Mouse (Mus musculus) forebrain, embryonic 11.5 days (tissue): ENCODE data around the gene Nrxn2. TPM values are rescaled to one million over a fixed set of nuclear protein-coding genes. Genes with fewer than 3 reads are reported as not detected.

Experiments used
- ATAC-seq: fragments of 200-750 bp; cut with Nextera tagmentation; replicated peaks from 2 replicates; pipeline ENCODE4 v1.8.0; 2017; ENCODE audit warnings: moderate TSS enrichment; ENCODE audit not compliant: low FRiP score
- DNase-seq: peaks from one replicate; pipeline ENCODE4 v3.0.0-alpha.2; 2017; ENCODE audit warnings: low spot score
- H3K27ac ChIP-seq: fragments of 300-500 bp; sonication (generic); 2 replicates; pipeline ENCODE4 v1.5.1; 2014; ENCODE audit warnings: low read depth, low read length
- H3K27me3 ChIP-seq: fragments of 300-500 bp; sonication (generic); 2 replicates; pipeline ENCODE4 v1.6.1; 2014; ENCODE audit warnings: mild to moderate bottlenecking, low read length, mixed read lengths; ENCODE audit not compliant: control insufficient read depth, insufficient read depth
- H3K36me3 ChIP-seq: fragments of 300-500 bp; sonication (generic); 2 replicates; pipeline ENCODE4 v1.6.1; 2014; ENCODE audit warnings: mild to moderate bottlenecking, low read length, moderate library complexity, mixed read lengths; ENCODE audit not compliant: control insufficient read depth, insufficient read depth
- H3K4me1 ChIP-seq: fragments of 300-500 bp; sonication (generic); replicated peaks from 2 replicates; pipeline ENCODE4 v1.6.1; 2014; ENCODE audit warnings: low read length, mixed read lengths; ENCODE audit not compliant: control insufficient read depth, insufficient read depth
- H3K4me2 ChIP-seq: fragments of 300-500 bp; sonication (generic); 2 replicates; pipeline ENCODE4 v1.6.1; 2014; ENCODE audit warnings: low read depth, mild to moderate bottlenecking, low read length, moderate library complexity, mixed read lengths; ENCODE audit not compliant: severe bottlenecking
- H3K4me3 ChIP-seq: fragments of 300-500 bp; sonication (generic); 2 replicates; pipeline ENCODE4 v1.5.1; 2014; ENCODE audit warnings: low read depth, low read length
- H3K9ac ChIP-seq: fragments of 300-500 bp; sonication (generic); 2 replicates; pipeline ENCODE4 v1.6.1; 2014; ENCODE audit warnings: low read length
- H3K9me3 ChIP-seq: fragments of 300-500 bp; sonication (generic); 2 replicates; pipeline ENCODE4 v1.6.1; 2016; ENCODE audit warnings: low read length, mixed read lengths; ENCODE audit not compliant: control insufficient read depth
- WGBS: fragments of 180-500 bp; shearing (Covaris S2); extraction: QIAGEN DNeasy Blood & Tissue Kit; methylation state at CpG from one replicate; pipeline ENCODE4 v1.1.7; 2014; 5-methylcytosine and 5-hydroxymethylcytosine counted together
- polyA plus RNA-seq: library from polyadenylated mRNA; unstranded; fragments of >200 nt; fragmentation: Nextera tagmentation; extraction: Ambion mirVana; gene quantifications from 2 replicates; pipeline ENCODE4 v1.2.1, GENCODE M21; 2014

Nrxn2 gene
- polyA plus RNA-seq, 1 experiment from 2014 or later: 8.1 TPM

GRCm38 (mm10) chr19:6499860-6500635, 81.5 kb downstream of the Nrxn2 start:
- H3K4me3 ChIP-seq: peak overlapping the region; percentile 77
- 60% methylated on average over 6 of the region's 6 CpGs for WGBS
- peak overlapping the region; percentile 89 for H3K4me2 ChIP-seq
- H3K27ac ChIP-seq: no peak overlapping the region
- H3K27me3 ChIP-seq: peaks cover 3% of the 10 kb centered on the region
- no peaks in the 10 kb centered on the region for H3K36me3 ChIP-seq
- DNase-seq: no peak
- peak overlapping the region; percentile 90 for H3K9ac ChIP-seq
- ATAC-seq: no peak
- H3K4me1 ChIP-seq: peaks cover 27% of the 10 kb centered on the region; the same call in 1 of the 2 replicates
- no peaks in the 10 kb centered on the region for H3K9me3 ChIP-seq

- Histone ChIP-seq H3K36me3 (no peaks in the 10 kb centered on the region; the same call in 1 of the 2 replicates), H3K4me2 (peak overlapping the region; percentile 89; the same call in 1 of the 2 replicates), H3K27me3 (peaks cover 3% of the 10 kb centered on the region), H3K9ac (no peak overlapping the region), H3K9me3 (no peaks in the 10 kb centered on the region), H3K4me3 (no peak overlapping the region), H3K27ac (no peak overlapping the region), H3K4me1 (peaks cover 27% of the 10 kb centered on the region; the same call in 1 of the 2 replicates)
- no peak for DNase-seq
- no peak for ATAC-seq
- 33% methylated on average over 2 of the region's 2 CpGs for WGBS
Measured at GRCm38 (mm10) chr19:6500636-6501025, 82.1 kb downstream of the Nrxn2 start.

- peak; percentile 84 for DNase-seq
- Histone ChIP-seq H3K4me2 (peak overlapping the region; percentile 80), H3K9ac (peak overlapping the region; percentile 60), H3K4me3 (peak overlapping the region; percentile 36), H3K27me3 (no peaks in the 10 kb centered on the region; the same call in 1 of the 2 replicates), H3K27ac (peak overlapping the region; percentile 59), H3K36me3 (no peaks in the 10 kb centered on the region; the same call in 1 of the 2 replicates), H3K4me1 (peaks cover 24% of the 10 kb centered on the region; the same call in 1 of the 2 replicates), H3K9me3 (no peaks in the 10 kb centered on the region)
- peak; percentile 44 for ATAC-seq
- 0% methylated on average over 25 of the region's 25 CpGs for WGBS
Measured at GRCm38 (mm10) chr19:6502035-6502541, 83.6 kb downstream of the Nrxn2 start.

- peak overlapping the region; percentile 36 for H3K4me3 ChIP-seq
- H3K9ac ChIP-seq: peak overlapping the region; percentile 60
- H3K4me1 ChIP-seq: peaks cover 24% of the 10 kb centered on the region; the same call in 1 of the 2 replicates
- peak; percentile 83 for DNase-seq
- 2% methylated on average over 20 of the region's 20 CpGs for WGBS
- no peaks in the 10 kb centered on the region for H3K9me3 ChIP-seq
- H3K27ac ChIP-seq: peak overlapping the region; percentile 59
- no peaks in the 10 kb centered on the region; the same call in 1 of the 2 replicates for H3K27me3 ChIP-seq
- peak overlapping the region; percentile 80 for H3K4me2 ChIP-seq
- ATAC-seq: peak; percentile 60
- no peaks in the 10 kb centered on the region; the same call in 1 of the 2 replicates for H3K36me3 ChIP-seq
Measured at GRCm38 (mm10) chr19:6502543-6503319, 84.2 kb downstream of the Nrxn2 start.

GRCm38 (mm10) chr19:6503926-6504655, 85.6 kb downstream of the Nrxn2 start:
- DNase-seq (no peak), ATAC-seq (no peak)
- Histone ChIP-seq H3K36me3 (no peaks in the 10 kb centered on the region; the same call in 1 of the 2 replicates), H3K4me1 (peaks cover 22% of the 10 kb centered on the region; the same call in 1 of the 2 replicates), H3K27ac (no peak overlapping the region), H3K4me2 (no peak overlapping the region), H3K27me3 (no peaks in the 10 kb centered on the region), H3K9me3 (no peaks in the 10 kb centered on the region), H3K4me3 (no peak overlapping the region), H3K9ac (no peak overlapping the region)
- 57% methylated on average over 16 of the region's 16 CpGs for WGBS

GRCm38 (mm10) chr19:6504656-6505045, 86.1 kb downstream of the Nrxn2 start:
- no peak overlapping the region for H3K4me2 ChIP-seq
- no peaks in the 10 kb centered on the region for H3K9me3 ChIP-seq
- no peak overlapping the region for H3K27ac ChIP-seq
- no peaks in the 10 kb centered on the region; the same call in 1 of the 2 replicates for H3K36me3 ChIP-seq
- DNase-seq (no peak), ATAC-seq (no peak)
- H3K9ac ChIP-seq: no peak overlapping the region
- peaks cover 22% of the 10 kb centered on the region; the same call in 1 of the 2 replicates for H3K4me1 ChIP-seq
- no peak overlapping the region for H3K4me3 ChIP-seq
- 93% methylated on average over 12 of the region's 12 CpGs for WGBS
- H3K27me3 ChIP-seq: no peaks in the 10 kb centered on the region

GRCm38 (mm10) chr19:6507393-6507792, 88.9 kb downstream of the Nrxn2 start:
- Histone ChIP-seq H3K36me3 (no peaks in the 10 kb centered on the region; the same call in 1 of the 2 replicates), H3K9me3 (no peaks in the 10 kb centered on the region), H3K27ac (no peak overlapping the region), H3K4me3 (no peak overlapping the region), H3K4me2 (no peak overlapping the region), H3K27me3 (no peaks in the 10 kb centered on the region), H3K9ac (no peak overlapping the region), H3K4me1 (peaks cover 19% of the 10 kb centered on the region; the same call in 1 of the 2 replicates)
- ATAC-seq (no peak), DNase-seq (no peak)
- WGBS: 60% methylated on average over 10 of the region's 10 CpGs

- DNase-seq (no peak), ATAC-seq (no peak)
- 83% methylated on average over 10 of the region's 10 CpGs for WGBS
- Histone ChIP-seq H3K9ac (no peak overlapping the region), H3K27me3 (no peaks in the 10 kb centered on the region), H3K36me3 (no peaks in the 10 kb centered on the region; the same call in 1 of the 2 replicates), H3K9me3 (no peaks in the 10 kb centered on the region), H3K4me3 (no peak overlapping the region), H3K27ac (no peak overlapping the region), H3K4me1 (peaks cover 20% of the 10 kb centered on the region; the same call in 1 of the 2 replicates), H3K4me2 (no peak overlapping the region)
Measured at GRCm38 (mm10) chr19:6509881-6510280, 91.3 kb downstream of the Nrxn2 start.
